Mouse (Mus musculus): ENCODE data around the gene Cyb561d2. TPM values are rescaled to one million over a fixed set of nuclear protein-coding genes. Genes with fewer than 3 reads are reported as not detected.
A peak's percentile ranks its signal among the peaks of the same experiment; 100 is the strongest.
"Not testable (repeated sequence)": the region's sequence is repeated elsewhere in the genome, so short reads cannot be mapped to it uniquely, and the experiment has no call there.

Cyb561d2 gene
- polyA plus RNA-seq, 1 experiment = 0.06 TPM

DNA sequence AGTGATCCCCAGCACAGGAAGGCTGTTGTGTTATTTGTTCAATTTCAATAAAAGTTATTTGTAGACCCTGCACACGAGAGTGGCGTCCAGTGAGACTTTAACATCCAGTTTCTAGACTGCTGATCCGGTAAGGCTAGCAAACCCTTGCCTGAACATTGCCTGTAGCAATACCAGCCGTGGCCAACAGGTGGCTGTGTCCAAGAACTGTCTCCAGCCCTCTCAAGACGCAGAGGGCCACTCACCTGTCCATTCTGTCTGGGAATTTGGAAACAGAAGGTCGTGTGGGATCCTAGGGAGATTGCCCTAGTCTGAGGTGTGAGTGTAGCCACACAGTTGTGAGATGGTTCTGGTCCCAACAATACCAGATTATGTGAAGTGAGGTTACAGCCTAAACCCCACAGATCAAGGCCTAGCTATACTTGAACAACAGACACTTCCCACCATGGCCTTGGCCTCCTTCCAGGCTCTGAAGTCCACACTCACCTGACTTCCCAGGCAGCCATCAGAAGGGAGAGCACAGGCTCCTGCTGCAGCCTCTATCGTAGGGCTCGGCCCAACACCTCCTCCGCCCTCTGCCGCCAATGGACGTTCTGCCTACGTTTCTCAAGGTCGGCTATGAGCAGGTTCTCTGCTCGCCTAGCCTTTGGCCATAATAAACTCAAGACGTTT lies 24.2 kb upstream of the Cyb561d2 start:
- no peak for TF ChIP-seq TAL1 (IDR thresholded peaks at IDR 0.05; ENCODE audit: low read length)
- TF ChIP-seq GATA1 (IDR thresholded peaks at IDR 0.05; ENCODE audit: low read length) = no peak
- Histone ChIP-seq H3K4me1 (ENCODE audit: control insufficient read depth) (peaks cover 90% of the 10 kb centered on the region), H3K27me3 (ENCODE audit: control insufficient read depth) (no peaks in the 10 kb centered on the region), H3K36me3 (ENCODE audit: control insufficient read depth) (peaks cover 59% of the 10 kb centered on the region), H3K4me3 (replicated peaks) (no peak overlapping the region), H3K9me3 (ENCODE audit: control insufficient read depth, low read length) (no peaks in the 10 kb centered on the region)

DNA sequence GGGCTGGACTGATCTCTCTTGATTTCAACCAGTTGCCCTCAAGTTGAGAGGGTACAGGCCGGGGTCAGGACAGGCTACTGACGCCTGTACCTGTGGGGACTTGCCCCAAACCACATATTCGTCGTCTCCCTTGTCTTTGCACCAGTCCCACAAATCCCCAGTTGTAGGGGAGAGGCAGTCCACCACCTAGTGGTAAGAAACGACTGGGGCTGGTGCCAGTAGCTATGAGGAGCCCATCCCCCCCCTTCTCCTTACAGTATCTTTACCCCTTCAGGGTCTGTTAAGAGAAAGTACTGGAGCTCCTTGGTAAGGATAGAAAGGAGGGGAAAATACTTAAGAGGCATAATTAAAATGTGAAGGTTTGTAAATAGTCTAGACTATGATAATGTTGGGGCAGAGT lies 23.6 kb upstream of the Cyb561d2 start:
- peaks cover 59% of the 10 kb centered on the region for H3K36me3 ChIP-seq (ENCODE audit: control insufficient read depth)
- peaks cover 84% of the 10 kb centered on the region for H3K4me1 ChIP-seq (ENCODE audit: control insufficient read depth)
- not testable (repeated sequence) for H3K4me3 ChIP-seq (replicated peaks)

DNA sequence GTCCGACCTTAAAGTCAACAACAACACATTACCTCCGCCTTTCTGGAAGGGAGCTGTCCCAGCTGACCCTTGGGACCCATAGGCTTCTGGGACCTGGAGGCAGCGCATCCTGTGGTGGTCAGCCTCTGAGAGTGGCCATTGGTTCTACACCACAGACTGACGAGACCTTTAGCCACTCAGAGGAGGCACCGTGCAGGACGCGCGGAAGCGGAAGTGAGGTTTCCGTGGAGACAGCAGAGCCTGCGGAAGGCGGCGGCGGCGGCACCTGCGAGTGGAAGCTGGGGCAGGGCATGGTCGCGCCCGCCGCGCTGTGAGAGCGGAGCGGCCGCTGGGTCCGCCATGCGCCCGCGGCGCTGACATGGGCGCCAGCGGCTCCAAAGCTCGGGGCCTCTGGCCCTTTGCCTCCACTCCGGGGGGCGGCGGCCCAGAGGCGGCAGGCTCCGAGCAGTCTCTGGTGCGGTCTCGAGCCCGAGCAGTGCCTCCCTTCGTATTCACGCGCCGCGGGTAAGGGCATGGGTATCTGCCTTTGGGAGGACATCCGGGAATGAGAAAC lies 21.1 kb upstream of the Cyb561d2 start, which contains the start of gene Tusc2:
Gene Tusc2, plus strand, starts transcription at position 227 of the 553 bp plus-strand sequence.
- peaks cover 76% of the 10 kb centered on the region for H3K36me3 ChIP-seq (ENCODE audit: control insufficient read depth)
- TF ChIP-seq GATA1 (IDR thresholded peaks at IDR 0.05; ENCODE audit: low read length) (no peak), TAL1 (IDR thresholded peaks at IDR 0.05; ENCODE audit: low read length) (no peak)

More for the DNA sequence above, 23.6 kb upstream of the Cyb561d2 start:
- H3K27me3 ChIP-seq (ENCODE audit: control insufficient read depth); H3K9me3 ChIP-seq (ENCODE audit: control insufficient read depth, low read length): not testable (repeated sequence)

DNA sequence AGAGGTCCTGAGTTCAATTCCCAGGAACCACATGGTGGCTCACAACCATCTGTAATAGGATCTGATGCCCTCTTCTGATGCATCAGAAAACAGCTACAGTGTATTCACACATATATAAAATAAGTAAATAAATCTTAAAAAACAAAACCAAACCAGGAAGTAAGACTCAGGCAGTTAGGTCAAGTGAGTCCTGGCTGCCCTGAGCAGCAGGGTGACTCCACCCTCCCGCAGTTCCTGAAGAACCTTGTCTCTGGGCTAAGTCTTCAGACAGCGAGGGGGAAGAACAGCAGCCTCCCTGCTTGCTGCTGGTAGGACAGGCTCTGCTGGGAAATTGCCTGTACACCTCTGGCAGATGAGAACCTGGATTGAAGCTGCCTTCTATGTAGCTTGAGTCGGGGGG lies 14.4 kb upstream of the Cyb561d2 start:
- Histone ChIP-seq H3K4me3 (replicated peaks) (peak overlapping the region; percentile 99), H3K9me3 (ENCODE audit: control insufficient read depth, low read length) (no peaks in the 10 kb centered on the region), H3K4me1 (ENCODE audit: control insufficient read depth) (peaks cover 64% of the 10 kb centered on the region), H3K27me3 (ENCODE audit: control insufficient read depth) (peaks cover 14% of the 10 kb centered on the region), H3K36me3 (ENCODE audit: control insufficient read depth) (peaks cover 50% of the 10 kb centered on the region)
- no peak for TF ChIP-seq GATA1 (IDR thresholded peaks at IDR 0.05; ENCODE audit: low read length)
- TF ChIP-seq TAL1 (IDR thresholded peaks at IDR 0.05; ENCODE audit: low read length) = no peak

More for the DNA sequence above, 21.1 kb upstream of the Cyb561d2 start, which contains the start of gene Tusc2:
- Histone ChIP-seq H3K4me3 (replicated peaks) (peak within 1 kb of the TSS; percentile 76), H3K27me3 (ENCODE audit: control insufficient read depth) (no peaks in the 10 kb centered on the region), H3K4me1 (ENCODE audit: control insufficient read depth) (peaks cover 60% of the 10 kb centered on the region), H3K9me3 (ENCODE audit: control insufficient read depth, low read length) (no peaks in the 10 kb centered on the region)

DNA sequence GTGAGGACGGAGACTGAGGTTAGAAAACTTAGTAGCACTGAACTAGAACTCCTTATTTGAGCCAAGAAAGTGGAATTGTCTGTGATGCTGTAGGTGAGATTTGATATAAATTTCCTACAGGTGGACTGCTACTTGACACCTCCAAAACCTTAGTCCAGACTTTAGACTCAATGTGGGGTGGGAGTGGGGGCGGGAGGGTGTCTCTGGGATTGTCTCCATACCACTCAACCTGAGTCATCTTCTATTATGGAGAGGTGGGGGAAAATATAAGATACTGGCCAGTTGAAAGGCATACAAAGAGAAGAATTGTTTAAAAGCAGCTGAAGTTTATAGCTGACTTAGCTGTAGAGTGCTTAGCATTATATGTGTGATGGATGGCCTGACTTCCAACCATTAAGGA lies 13.7 kb upstream of the Cyb561d2 start:
- Histone ChIP-seq H3K36me3 (ENCODE audit: control insufficient read depth) (peaks cover 44% of the 10 kb centered on the region), H3K4me1 (ENCODE audit: control insufficient read depth) (peaks cover 70% of the 10 kb centered on the region), H3K4me3 (replicated peaks) (peak overlapping the region; percentile 99), H3K27me3 (ENCODE audit: control insufficient read depth) (peaks cover 21% of the 10 kb centered on the region), H3K9me3 (ENCODE audit: control insufficient read depth, low read length) (no peaks in the 10 kb centered on the region)
- TF ChIP-seq TAL1 (IDR thresholded peaks at IDR 0.05; ENCODE audit: low read length) = no peak
- TF ChIP-seq GATA1 (IDR thresholded peaks at IDR 0.05; ENCODE audit: low read length) = no peak

DNA sequence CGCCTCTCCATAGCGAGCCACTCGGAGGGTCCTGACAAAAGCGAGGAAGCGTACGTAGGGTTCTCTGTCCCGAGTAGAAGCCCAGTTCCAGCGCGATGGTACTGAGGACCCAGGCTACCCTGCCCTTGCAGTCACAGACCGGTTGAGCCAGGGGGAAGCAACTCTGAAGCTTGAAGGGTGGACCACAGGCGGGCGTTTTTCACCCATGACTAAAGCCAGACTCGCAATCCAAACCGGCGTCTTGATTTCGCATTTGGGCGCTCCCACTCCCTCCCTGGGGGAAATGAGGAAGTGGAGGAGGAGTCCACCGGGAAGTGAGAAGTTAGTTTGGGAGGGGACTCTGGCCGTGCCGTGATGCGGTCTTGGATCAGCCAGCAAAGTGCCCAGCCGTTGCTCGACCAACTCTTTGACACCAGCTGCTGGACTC lies 13.1 kb upstream of the Cyb561d2 start:
- peaks cover 74% of the 10 kb centered on the region for H3K4me1 ChIP-seq (ENCODE audit: control insufficient read depth)

DNA sequence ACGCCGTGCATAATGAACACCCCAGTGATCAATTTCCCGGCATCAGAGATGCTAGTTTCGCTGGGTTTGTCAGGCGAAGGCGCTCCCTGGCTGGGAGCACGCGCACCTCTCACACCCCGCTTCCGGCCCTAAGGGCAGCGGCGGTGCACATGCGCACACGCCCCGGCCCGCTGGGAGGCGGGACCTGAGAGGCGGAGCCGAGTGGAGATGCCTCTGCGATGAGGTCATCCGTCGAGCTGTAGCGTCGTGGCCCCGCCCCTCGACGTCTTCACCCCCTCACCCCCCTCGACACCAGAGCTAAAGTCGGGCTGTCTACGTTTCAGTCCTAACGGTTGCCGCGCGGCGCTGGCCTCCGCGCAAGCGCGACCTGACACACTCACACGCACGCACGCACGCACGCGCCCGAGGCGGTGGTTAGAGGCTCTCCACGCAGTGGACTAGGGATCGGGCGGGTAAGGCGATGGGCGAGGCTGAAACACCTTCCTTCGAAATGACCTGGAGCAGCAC lies 12.4 kb upstream of the Cyb561d2 start:
- Histone ChIP-seq H3K4me3 (replicated peaks) (peak overlapping the region; percentile 99), H3K36me3 (ENCODE audit: control insufficient read depth) (peaks cover 30% of the 10 kb centered on the region), H3K9me3 (ENCODE audit: control insufficient read depth, low read length) (no peaks in the 10 kb centered on the region), H3K4me1 (ENCODE audit: control insufficient read depth) (peaks cover 74% of the 10 kb centered on the region), H3K27me3 (ENCODE audit: control insufficient read depth) (peaks cover 32% of the 10 kb centered on the region)
- TF ChIP-seq TAL1 (IDR thresholded peaks at IDR 0.05; ENCODE audit: low read length) (no peak), GATA1 (IDR thresholded peaks at IDR 0.05; ENCODE audit: low read length) (no peak)

More for the DNA sequence above, 13.1 kb upstream of the Cyb561d2 start:
- no peak for TF ChIP-seq TAL1 (IDR thresholded peaks at IDR 0.05; ENCODE audit: low read length)
- no peak for TF ChIP-seq GATA1 (IDR thresholded peaks at IDR 0.05; ENCODE audit: low read length)
- H3K9me3 ChIP-seq (ENCODE audit: control insufficient read depth, low read length) = no peaks in the 10 kb centered on the region
- H3K36me3 ChIP-seq (ENCODE audit: control insufficient read depth) = peaks cover 37% of the 10 kb centered on the region
- peaks cover 27% of the 10 kb centered on the region for H3K27me3 ChIP-seq (ENCODE audit: control insufficient read depth)
- peak overlapping the region; percentile 99 for H3K4me3 ChIP-seq (replicated peaks)

DNA sequence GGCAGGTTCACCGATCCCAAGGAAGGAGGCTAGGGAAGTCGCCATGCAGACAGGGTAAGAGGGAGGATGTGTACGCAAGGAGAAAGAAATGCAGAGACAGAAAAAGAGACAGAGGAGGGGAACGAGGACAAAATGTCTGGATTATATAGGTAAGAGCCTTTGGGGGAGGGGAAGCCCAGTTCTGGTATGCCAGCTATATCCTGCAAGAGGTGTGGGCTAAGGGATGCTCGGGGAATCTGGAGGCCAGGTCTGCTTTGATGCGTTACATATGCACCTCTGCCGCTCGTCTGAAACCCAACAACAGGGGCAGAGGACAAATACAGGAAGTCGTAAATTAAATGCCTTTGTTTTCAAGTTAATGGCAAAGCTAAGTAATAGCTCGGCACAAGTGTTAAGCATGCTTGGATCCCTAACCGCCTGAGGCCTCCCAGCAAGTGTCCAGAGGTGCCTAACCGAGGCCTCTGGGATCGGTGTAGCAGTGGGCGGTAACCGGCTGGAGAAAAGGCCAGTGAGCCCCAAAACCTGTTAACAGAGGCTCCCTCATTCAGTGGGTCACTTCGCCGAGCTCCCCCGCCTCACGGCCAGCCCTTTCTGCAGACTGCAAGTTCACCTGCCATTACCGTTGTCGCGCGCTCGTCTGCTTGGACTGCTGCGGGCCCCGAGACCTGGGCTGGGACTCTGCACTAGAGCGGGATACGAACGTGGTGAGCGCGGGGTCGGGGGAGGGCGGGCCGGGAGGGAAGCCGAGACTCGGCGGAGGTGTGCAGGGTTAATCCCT lies 11.7 kb upstream of the Cyb561d2 start:
- Histone ChIP-seq H3K4me3 (replicated peaks) (peak overlapping the region; percentile 99), H3K36me3 (ENCODE audit: control insufficient read depth) (peaks cover 24% of the 10 kb centered on the region), H3K4me1 (ENCODE audit: control insufficient read depth) (peaks cover 74% of the 10 kb centered on the region), H3K27me3 (ENCODE audit: control insufficient read depth) (peaks cover 38% of the 10 kb centered on the region), H3K9me3 (ENCODE audit: control insufficient read depth, low read length) (no peaks in the 10 kb centered on the region)
- no peak for TF ChIP-seq GATA1 (IDR thresholded peaks at IDR 0.05; ENCODE audit: low read length)
- TF ChIP-seq TAL1 (IDR thresholded peaks at IDR 0.05; ENCODE audit: low read length) = no peak

All from erythroblast, embryonic 14.5 days (primary cell).